Mouse (Mus musculus) cerebellum, adult 2 months (tissue): ENCODE data around the gene Yipf3.

Experiments
- CTCF ChIP-seq: fragments of 200-500 bp; IDR thresholded peaks from 2 replicates; pipeline ENCODE4 v1.5.1; 2011; ENCODE audit warnings: low read depth, mild to moderate bottlenecking, control low read depth, low read length, moderate library complexity, borderline replicate concordance; ENCODE audit not compliant: insufficient read depth
- POLR2A ChIP-seq: fragments of 200-500 bp; IDR thresholded peaks from 2 replicates; pipeline ENCODE4 v1.6.1; 2011; ENCODE audit warnings: low read length, control low read depth, borderline replicate concordance; ENCODE audit not compliant: insufficient read depth

- TF ChIP-seq CTCF (no peak), POLR2A (no peak)
These were observed 54.0 kb downstream of the Yipf3 start for GRCm38 (mm10) chr17:46301892-46302291.
